11 mouse cellular contexts compared by ENCODE assay signal in the genomic region with DNA sequence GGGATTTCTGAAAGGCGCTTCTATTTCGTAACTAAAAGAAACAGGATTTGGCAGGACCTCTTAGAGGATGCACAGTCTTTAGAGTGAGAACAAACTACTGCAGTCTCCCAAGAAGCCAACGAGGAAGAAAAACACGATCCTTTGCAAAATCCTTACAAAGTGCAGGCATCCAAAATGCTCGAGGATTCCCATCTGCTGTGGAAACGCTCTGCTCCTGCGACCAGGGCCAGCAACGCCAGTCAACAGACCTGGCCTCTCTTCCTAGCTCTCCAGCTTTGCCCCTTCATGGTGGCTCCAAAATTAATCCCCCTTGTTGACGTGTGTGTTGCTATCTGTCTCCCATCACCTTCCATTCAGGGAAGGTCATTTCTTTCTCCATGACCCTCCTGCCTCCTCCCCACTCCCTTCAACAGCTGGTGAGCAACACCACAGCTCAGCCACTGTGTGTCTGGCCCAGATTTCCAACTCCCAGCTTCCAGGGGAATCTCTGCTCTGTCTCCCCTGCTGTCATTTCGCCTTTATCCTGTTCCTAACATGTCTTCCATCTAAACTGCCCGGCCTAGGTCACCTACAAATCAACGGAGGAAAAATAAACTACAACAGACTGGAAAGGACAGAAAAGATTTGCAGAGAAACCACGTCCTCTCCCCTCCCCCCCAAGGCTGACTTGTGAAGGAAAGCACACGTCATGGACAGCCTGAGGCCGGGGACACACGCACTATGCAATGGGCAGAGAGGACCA. TPM values are rescaled to one million over a fixed set of nuclear protein-coding genes. Genes with fewer than 3 reads are reported as not detected.
DNase-seq lines count a peak whose midpoint lies in the region; ATAC-seq and TF ChIP-seq lines count a peak whose summit lies in the region.
"Had no signal": no experiment of that assay in that cellular context is flagged by ENCODE, and none has a peak within 500 bp of the region (broad histone marks: within the 10 kb centered on the region; RNA-seq: fewer than 3 reads in every experiment).

No protein-coding gene starts in this region.

- peak overlapping the region; percentile 40; the same call in 1 of the 2 replicates for H3K27ac ChIP-seq in embryonic facial prominence, embryonic 10.5 days (replicated peaks)
- H3K27ac ChIP-seq in heart, embryonic 16.5 days (ENCODE audit: low read length): peak overlapping the region; percentile 96
- H3K27ac ChIP-seq in lung, postnatal 0 days (ENCODE audit: low read length): peak overlapping the region; percentile 22

- peak; percentile 67 for TF ChIP-seq EP300 in lung, postnatal 0 days (IDR thresholded peaks at IDR 0.05)

- DNase-seq in gastrocnemius, adult 18-20 months (ENCODE audit: low spot score): peak; percentile 16
- no peak for DNase-seq in gastrocnemius, postnatal 14 days
- no peak for DNase-seq in embryonic facial prominence, embryonic 10.5 days (ENCODE audit: low spot score)
- peak; percentile 91 for DNase-seq in lung, postnatal 0 days (ENCODE audit: low spot score)
- no peak for DNase-seq in right cerebral cortex, postnatal 10 days (ENCODE audit: low spot score in 2 of 2)
- no peak for DNase-seq in testis, postnatal 14 days (ENCODE audit: low spot score)
- no peak for DNase-seq in right cerebral cortex, postnatal 4 days
- DNase-seq: B cell, adult 2 months had no signal

- no peaks in the 10 kb centered on the region for H3K9me3 ChIP-seq in embryonic facial prominence, embryonic 10.5 days
- no peaks in the 10 kb centered on the region for H3K9me3 ChIP-seq in heart, embryonic 16.5 days (replicated peaks; ENCODE audit: control insufficient read depth, low read length)
- H3K9me3 ChIP-seq in lung, postnatal 0 days (ENCODE audit: low read length): no peaks in the 10 kb centered on the region

- H3K36me3 ChIP-seq in embryonic facial prominence, embryonic 10.5 days (replicated peaks): no peaks in the 10 kb centered on the region
- H3K36me3 ChIP-seq in heart, embryonic 16.5 days (ENCODE audit: control insufficient read depth, insufficient read depth): no peaks in the 10 kb centered on the region
- no peaks in the 10 kb centered on the region for H3K36me3 ChIP-seq in lung, postnatal 0 days (ENCODE audit: insufficient read depth, low read length)

- WGBS in embryonic facial prominence, embryonic 10.5 days: 75% methylated on average over 16 of the region's 16 CpGs
- WGBS in heart, embryonic 16.5 days: 25% methylated on average over 16 of the region's 16 CpGs
- WGBS in lung, postnatal 0 days: 49% methylated on average over 16 of the region's 16 CpGs

- H3K4me2 ChIP-seq in heart, embryonic 16.5 days (ENCODE audit: low read depth, low read length): peak overlapping the region; percentile 57
- no peak overlapping the region for H3K4me2 ChIP-seq in lung, postnatal 0 days (replicated peaks; ENCODE audit: low read depth, low read length)

- H3K9ac ChIP-seq in heart, embryonic 16.5 days (ENCODE audit: low read length): peak overlapping the region; percentile 63
- no peak overlapping the region for H3K9ac ChIP-seq in lung, postnatal 0 days (replicated peaks; ENCODE audit: low read depth)

- H3K4me1 ChIP-seq in embryonic facial prominence, embryonic 10.5 days: peaks cover 79% of the 10 kb centered on the region
- peaks cover 67% of the 10 kb centered on the region for H3K4me1 ChIP-seq in heart, embryonic 16.5 days (ENCODE audit: control insufficient read depth, insufficient read depth, low read length)
- peaks cover 5% of the 10 kb centered on the region for H3K4me1 ChIP-seq in lung, postnatal 0 days (ENCODE audit: insufficient read depth, low read depth, low read length)

- ATAC-seq in heart, embryonic 16.5 days (replicated peaks; ENCODE audit: extremely low read depth, insufficient read depth, low FRiP score): peak; percentile 73
- peak; percentile 83 for ATAC-seq in lung, postnatal 0 days
- ATAC-seq: Patski had no signal

- intact Hi-C loops in gastrocnemius, postnatal 14 days (cut with DNase I; ENCODE audit: low total_unique reads): no loop called here

- no peak overlapping the region for H3K4me3 ChIP-seq in embryonic facial prominence, embryonic 10.5 days
- no peak overlapping the region for H3K4me3 ChIP-seq in heart, embryonic 16.5 days (ENCODE audit: low read length)
- H3K4me3 ChIP-seq in lung, postnatal 0 days (ENCODE audit: low read depth, low read length): no peak overlapping the region

- no peaks in the 10 kb centered on the region for H3K27me3 ChIP-seq in embryonic facial prominence, embryonic 10.5 days (replicated peaks; ENCODE audit: low read depth, poor library complexity, severe bottlenecking)
- no peaks in the 10 kb centered on the region for H3K27me3 ChIP-seq in heart, embryonic 16.5 days (ENCODE audit: control insufficient read depth, insufficient read depth, low read length)
- H3K27me3 ChIP-seq in lung, postnatal 0 days (replicated peaks; ENCODE audit: insufficient read depth, low read length): no peaks in the 10 kb centered on the region

- no peak for TF ChIP-seq CTCF in lung, postnatal 0 days (IDR thresholded peaks at IDR 0.05)

RNA-seq across cellular contexts. Expression of a gene that starts 23.2 kb away (rescaled TPM):
- under 1 TPM; 0.40 to 0.41 TPM for total RNA-seq in gastrocnemius, adult 18-20 months (2021)
- 1 to 10 TPM; 2.4 to 2.5 TPM for total RNA-seq in gastrocnemius, postnatal 14 days (2021)
- 20.7 and 23.6 TPM in 2 replicates for polyA plus RNA-seq in embryonic facial prominence, embryonic 10.5 days (2016; fragmentation: Nextera tagmentation; extraction: Ambion mirVana)
- polyA plus RNA-seq in heart, embryonic 16.5 days (2015; fragmentation: Nextera tagmentation; extraction: Ambion mirVana): 13.5 and 15.8 TPM in 2 replicates
- 5.3 and 5.5 TPM in 2 replicates for polyA plus RNA-seq in lung, postnatal 0 days (2015; fragmentation: Nextera tagmentation; extraction: Ambion mirVana)
- total RNA-seq: megakaryocyte-erythroid progenitor cell, adult 5-6 weeks had no signal
- polyA plus RNA-seq: Patski had no signal

Comparison
In these comparisons a context has a peak if more than half of its experiments do, and no peak if none do; other contexts are left out.
1. DNase-seq: peak in gastrocnemius, adult 18-20 months (single experiment) and lung, postnatal 0 days (single experiment); none in gastrocnemius, postnatal 14 days (single experiment), embryonic facial prominence, embryonic 10.5 days (single experiment), right cerebral cortex, postnatal 10 days (0 of 2), testis, postnatal 14 days (single experiment) and right cerebral cortex, postnatal 4 days (single experiment).
2. H3K27ac ChIP-seq: peak in every context shown above with its lines; median percentile 96 in heart, embryonic 16.5 days; 40 in embryonic facial prominence, embryonic 10.5 days; 22 in lung, postnatal 0 days.